Mouse (Mus musculus) spleen, adult 18-20 months (tissue): ENCODE measurements around the gene Abhd11.

Experiments used
- DNase-seq, 2 experiments: peaks; one replicate each; pipeline ENCODE4 v3.0.0; 2022; ENCODE audit warnings: mixed read lengths in 2 of 2

Gene Abhd11

GRCm38 (mm10) chr5:134986298-134987268, 22.4 kb upstream of the Abhd11 start:
- DNase-seq: no peak

- no peak for DNase-seq
Measured at GRCm38 (mm10) chr5:134989166-134989565, 19.8 kb upstream of the Abhd11 start.

GRCm38 (mm10) chr5:134989741-134990140, 19.2 kb upstream of the Abhd11 start:
- DNase-seq: no peak

GRCm38 (mm10) chr5:134992566-134992965, 16.4 kb upstream of the Abhd11 start:
- DNase-seq: no peak

GRCm38 (mm10) chr5:134998359-134998758, 10.6 kb upstream of the Abhd11 start:
- no peak for DNase-seq

- DNase-seq: no peak
Measured at GRCm38 (mm10) chr5:134999797-135000196, 9.2 kb upstream of the Abhd11 start.

- no peak for DNase-seq
Measured at GRCm38 (mm10) chr5:135000751-135001150, 8.2 kb upstream of the Abhd11 start.

GRCm38 (mm10) chr5:135001309-135001708, 7.6 kb upstream of the Abhd11 start:
- no peak for DNase-seq

- DNase-seq: no peak
Measured at GRCm38 (mm10) chr5:135002151-135002550, 6.8 kb upstream of the Abhd11 start.

- no peak for DNase-seq
Measured at GRCm38 (mm10) chr5:135007802-135008571, 965 bp upstream of the Abhd11 start.

GRCm38 (mm10) chr5:135009590-135010319, 803 bp downstream of the Abhd11 start:
- peak; percentile 80 to 87 for DNase-seq

GRCm38 (mm10) chr5:135010320-135010709, 1.4 kb downstream of the Abhd11 start:
- DNase-seq: no peak

GRCm38 (mm10) chr5:135010841-135011743, 2.1 kb downstream of the Abhd11 start:
- DNase-seq: no peak

GRCm38 (mm10) chr5:135011809-135012613, 3.1 kb downstream of the Abhd11 start:
- no peak for DNase-seq

GRCm38 (mm10) chr5:135012671-135013441, 3.9 kb downstream of the Abhd11 start:
- peak; percentile 64 to 85 for DNase-seq

- DNase-seq: peak; percentile 64 to 90
Measured at GRCm38 (mm10) chr5:135015497-135015896, 6.5 kb downstream of the Abhd11 start.

GRCm38 (mm10) chr5:135016224-135016759, 7.3 kb downstream of the Abhd11 start:
- DNase-seq: no peak

- DNase-seq: no peak
Measured at GRCm38 (mm10) chr5:135021814-135022213, 12.9 kb downstream of the Abhd11 start.

- DNase-seq: peak; percentile 69 to 74
Measured at GRCm38 (mm10) chr5:135023344-135024173, 14.6 kb downstream of the Abhd11 start, which contains the start of gene Stx1a. Stx1a (plus strand) TSS chr5:135023482.
